Mouse (Mus musculus) thymus, postnatal 14 days (tissue): Measurements from ENCODE around the gene Adck1.

Experiments used
- DNase-seq: peaks from one replicate; pipeline ENCODE4 v3.0.0; 2021

Adck1 gene

DNA sequence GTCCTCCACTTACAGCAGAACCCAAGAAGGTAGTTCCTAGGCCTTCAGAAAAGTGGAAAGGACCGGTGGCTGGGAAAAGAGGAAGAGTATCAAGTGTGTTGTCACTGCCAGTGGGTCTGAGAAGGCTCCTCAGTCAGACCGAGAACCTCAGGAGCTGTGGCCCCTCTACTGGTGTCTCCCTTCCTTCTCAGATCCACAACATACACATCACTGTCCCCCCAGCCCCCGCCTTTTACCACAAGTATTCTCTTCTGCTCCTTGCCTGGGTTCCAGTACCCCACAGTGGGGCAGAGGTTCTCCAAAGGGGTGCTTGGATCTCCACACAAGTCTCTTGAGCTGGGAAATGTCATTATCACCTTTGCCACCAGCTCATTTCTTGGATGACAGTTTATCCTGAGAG lies 115.5 kb downstream of the Adck1 start:
- DNase-seq: no peak

DNA sequence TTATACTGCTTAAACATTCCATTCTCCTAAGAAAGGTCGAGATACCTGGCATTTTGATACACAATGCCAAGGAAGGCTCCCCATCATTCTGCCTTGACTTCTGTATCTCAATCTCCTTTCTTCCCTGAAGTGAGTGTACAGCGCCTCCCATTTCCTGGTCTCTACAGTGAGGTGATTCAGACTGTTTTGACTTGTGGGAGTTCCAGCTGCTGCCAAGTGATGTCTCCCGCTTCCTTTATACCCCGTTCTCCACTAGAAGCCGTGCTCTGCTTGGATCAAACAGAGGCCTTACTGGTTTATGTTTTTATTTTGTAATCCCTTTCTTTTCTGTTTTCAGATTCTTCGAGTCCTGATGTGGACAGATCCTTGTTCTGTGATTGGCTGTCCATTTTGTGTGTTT lies 116.3 kb downstream of the Adck1 start:
- no peak for DNase-seq

DNA sequence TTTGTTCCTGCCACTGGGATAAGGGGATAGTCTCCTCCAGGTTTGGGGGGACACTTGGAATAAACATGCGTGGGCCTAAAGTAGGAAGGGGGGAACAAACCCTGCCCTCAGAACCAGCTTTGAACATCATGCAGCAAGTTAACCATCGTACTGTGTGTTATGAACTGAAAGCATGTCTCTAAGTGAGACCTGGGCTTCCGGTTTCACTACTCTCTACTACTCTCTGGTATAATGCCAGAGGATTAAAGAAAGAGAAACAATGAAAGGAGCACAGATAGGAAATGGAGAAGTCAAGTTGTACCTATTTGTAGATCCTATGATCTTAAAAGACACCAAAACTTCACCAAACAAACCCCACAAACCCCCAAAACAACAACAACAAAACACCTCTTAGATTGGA lies 121.3 kb downstream of the Adck1 start:
- no peak for DNase-seq

DNA sequence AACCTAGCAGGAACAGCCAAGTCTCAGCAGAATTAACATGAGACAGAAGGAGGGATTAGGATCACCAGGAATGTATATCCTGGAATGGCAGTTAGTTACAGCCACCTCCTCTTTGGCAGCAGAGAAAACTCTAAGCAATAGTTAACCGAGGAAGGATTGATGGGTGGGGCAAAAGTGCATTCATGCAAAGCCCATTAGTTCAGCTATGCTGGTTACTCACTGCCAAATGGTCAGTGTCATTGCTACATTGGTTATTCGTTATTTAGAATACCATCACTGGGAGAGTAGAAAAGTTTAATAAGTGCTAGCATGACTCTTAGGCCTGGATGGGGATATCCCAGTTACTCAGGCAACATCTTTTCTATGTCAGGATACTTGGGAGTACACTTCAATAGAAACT lies 130.5 kb downstream of the Adck1 start:
- no peak for DNase-seq
